Mouse (Mus musculus) ES-Bruce4 (cell line): ENCODE results near the gene Ptpn20.

Experiments
- CTCF ChIP-seq: IDR thresholded peaks from one replicate; pipeline ENCODE4 v1.8.1; 2011; ENCODE audit warnings: low read depth, low read length
- EP300 ChIP-seq: IDR thresholded peaks from 2 replicates; pipeline ENCODE4 v1.6.1; 2011; ENCODE audit warnings: low read depth, low read length; ENCODE audit not compliant: insufficient read depth
- POLR2A ChIP-seq: IDR thresholded peaks from one replicate; pipeline ENCODE4 v1.8.1; 2011; ENCODE audit warnings: low read length; ENCODE audit not compliant: insufficient read depth

- no peak for TF ChIP-seq CTCF
- no peak for TF ChIP-seq EP300
- no peak for TF ChIP-seq POLR2A
These were observed 89.0 kb downstream of the Ptpn20 start for GRCm38 (mm10) chr14:33677996-33678395.
